Mouse (Mus musculus): ENCODE measurements at regions not wholly inside any gene's neighbourhood (a gene's known extent, or its start where the extent isn't known, plus 50 kb on each side); places are given as distances from the start of the nearest gene placed in this dataset.

DNA sequence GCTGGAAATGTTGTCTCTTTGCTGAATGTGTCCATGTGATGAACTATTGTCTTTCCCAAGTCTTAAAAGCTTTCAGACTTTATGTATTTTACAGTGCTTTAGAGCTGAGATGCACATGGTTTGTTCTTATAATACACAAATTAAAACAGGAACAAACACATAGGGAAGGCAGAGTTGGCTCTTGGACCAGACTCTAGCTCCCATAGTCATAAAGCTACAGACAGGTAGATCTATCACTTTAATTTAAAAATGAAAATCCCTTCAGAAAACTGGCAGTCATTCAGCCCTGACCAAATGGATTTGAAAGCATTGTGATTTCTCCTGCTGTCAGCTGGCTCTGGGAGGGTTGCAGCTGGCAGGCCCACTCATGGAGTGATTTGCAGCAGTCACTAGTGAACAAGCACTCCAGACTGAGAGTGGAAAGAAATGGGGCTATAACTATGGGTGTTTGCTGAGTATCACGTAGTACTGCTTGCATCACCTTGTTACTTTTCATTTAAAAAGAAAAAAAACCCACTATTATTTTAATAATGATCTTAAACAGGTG lies 161.8 kb downstream of the Pik3r1 start:
- WGBS, result 61% methylated on average over 1 of the region's 1 CpGs
- H3K9ac ChIP-seq, result no peak overlapping the region
- no peak for DNase-seq
- no peak overlapping the region for H3K4me3 ChIP-seq (ENCODE audit: low read depth, low read length)
- H3K4me2 ChIP-seq (ENCODE audit: low read depth), result no peak overlapping the region
- H3K36me3 ChIP-seq (ENCODE audit: insufficient read depth), result no peaks in the 10 kb centered on the region
- no peaks in the 10 kb centered on the region for H3K27me3 ChIP-seq (ENCODE audit: insufficient read depth, low read length)
- H3K9me3 ChIP-seq (ENCODE audit: low read length), result no peaks in the 10 kb centered on the region
- ATAC-seq, result no peak
- TF ChIP-seq CTCF (IDR thresholded peaks at IDR 0.05; ENCODE audit: low read depth), result no peak
- H3K27ac ChIP-seq (ENCODE audit: low read depth, low read length), result no peak overlapping the region
- H3K4me1 ChIP-seq (ENCODE audit: insufficient read depth), result no peaks in the 10 kb centered on the region

DNA sequence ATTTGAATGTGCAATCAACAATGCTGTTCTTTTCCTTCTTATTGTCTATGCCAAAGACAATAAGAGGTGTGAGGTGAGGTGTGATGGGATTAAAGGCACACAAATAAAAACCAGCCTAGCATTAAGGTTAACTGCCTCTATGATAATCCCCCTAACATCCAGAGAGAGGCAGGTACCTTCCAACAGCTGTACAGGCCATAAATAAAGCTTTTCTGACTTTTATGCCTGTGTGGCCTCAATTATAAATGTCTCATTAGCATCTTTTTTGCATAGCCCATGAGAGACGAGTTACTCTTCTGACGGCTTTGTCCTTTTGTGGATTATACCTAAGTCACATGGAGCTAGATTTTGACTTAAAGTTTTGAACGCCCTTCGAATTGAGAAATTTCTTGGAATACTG lies 162.3 kb downstream of the Pik3r1 start:
- ATAC-seq (no peak), DNase-seq (no peak)
- TF ChIP-seq CTCF (IDR thresholded peaks at IDR 0.05; ENCODE audit: low read depth), result no peak
- no peak overlapping the region for H3K27ac ChIP-seq (ENCODE audit: low read depth, low read length)
- H3K4me3 ChIP-seq (ENCODE audit: low read depth, low read length), result no peak overlapping the region
- H3K4me1 ChIP-seq (ENCODE audit: insufficient read depth), result no peaks in the 10 kb centered on the region
- WGBS, result 72% methylated on average over 4 of the region's 4 CpGs
- H3K4me2 ChIP-seq (ENCODE audit: low read depth), result no peak overlapping the region
- no peaks in the 10 kb centered on the region for H3K36me3 ChIP-seq (ENCODE audit: insufficient read depth)
- no peaks in the 10 kb centered on the region for H3K27me3 ChIP-seq (ENCODE audit: insufficient read depth, low read length)
- no peak overlapping the region for H3K9ac ChIP-seq
- H3K9me3 ChIP-seq (ENCODE audit: low read length), result no peaks in the 10 kb centered on the region

DNA sequence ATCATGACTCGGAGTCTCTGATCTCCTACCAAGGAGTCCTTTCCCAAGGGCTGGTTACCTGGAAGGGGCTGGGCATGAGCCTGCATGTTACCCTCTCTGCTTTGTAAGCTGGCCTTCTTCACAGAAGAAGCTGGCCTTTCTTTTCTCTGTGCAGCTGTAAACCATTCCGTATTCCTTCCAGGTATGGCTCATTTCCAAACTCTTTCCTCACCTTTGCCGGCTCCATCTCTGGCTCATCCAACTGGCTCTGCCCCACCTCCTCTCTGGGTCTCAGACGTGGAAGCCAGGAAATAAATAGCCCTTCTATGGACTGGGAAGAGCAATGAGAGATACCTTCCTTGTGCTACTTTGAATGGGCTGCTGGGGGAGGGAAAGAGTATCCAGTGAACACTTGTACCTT lies 163.0 kb downstream of the Pik3r1 start:
- Histone ChIP-seq H3K4me3 (ENCODE audit: low read depth, low read length) (no peak overlapping the region), H3K9me3 (ENCODE audit: low read length) (no peaks in the 10 kb centered on the region), H3K27ac (ENCODE audit: low read depth, low read length) (no peak overlapping the region), H3K4me1 (ENCODE audit: insufficient read depth) (no peaks in the 10 kb centered on the region), H3K4me2 (ENCODE audit: low read depth) (no peak overlapping the region), H3K27me3 (ENCODE audit: insufficient read depth, low read length) (no peaks in the 10 kb centered on the region), H3K36me3 (ENCODE audit: insufficient read depth) (no peaks in the 10 kb centered on the region), H3K9ac (no peak overlapping the region)
- WGBS, result 70% methylated on average over 4 of the region's 4 CpGs
- ATAC-seq (no peak), DNase-seq (no peak)
- no peak for TF ChIP-seq CTCF (IDR thresholded peaks at IDR 0.05; ENCODE audit: low read depth)

DNA sequence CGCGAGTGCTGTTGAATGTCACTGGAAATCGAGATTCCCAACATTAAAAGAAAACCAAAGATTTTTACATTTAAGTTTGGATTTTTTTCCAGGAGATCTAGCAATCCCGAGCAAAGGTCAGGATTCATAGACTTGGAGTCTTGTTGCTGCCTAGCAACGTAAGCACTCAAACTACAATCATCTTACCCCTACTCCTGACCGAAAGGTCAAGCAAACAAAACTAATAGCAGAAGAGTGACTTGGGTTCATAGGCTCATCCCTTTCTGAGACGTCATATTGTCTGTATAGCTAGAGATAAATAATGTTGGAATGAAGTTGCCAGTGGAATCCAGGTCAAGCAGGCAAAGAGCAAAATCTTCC lies 169.9 kb downstream of the Pik3r1 start:
- no peak overlapping the region for H3K4me3 ChIP-seq (ENCODE audit: low read depth, low read length)
- no peak overlapping the region for H3K4me2 ChIP-seq (ENCODE audit: low read depth)
- no peak for ATAC-seq
- no peaks in the 10 kb centered on the region for H3K4me1 ChIP-seq (ENCODE audit: insufficient read depth)
- H3K27me3 ChIP-seq (ENCODE audit: insufficient read depth, low read length), result no peaks in the 10 kb centered on the region
- no peak overlapping the region for H3K27ac ChIP-seq (ENCODE audit: low read depth, low read length)
- TF ChIP-seq CTCF (IDR thresholded peaks at IDR 0.05; ENCODE audit: low read depth), result no peak
- H3K36me3 ChIP-seq (ENCODE audit: insufficient read depth), result no peaks in the 10 kb centered on the region
- H3K9ac ChIP-seq, result no peak overlapping the region
- H3K9me3 ChIP-seq (ENCODE audit: low read length), result no peaks in the 10 kb centered on the region
- DNase-seq, result no peak
- 90% methylated on average over 7 of the region's 7 CpGs for WGBS

DNA sequence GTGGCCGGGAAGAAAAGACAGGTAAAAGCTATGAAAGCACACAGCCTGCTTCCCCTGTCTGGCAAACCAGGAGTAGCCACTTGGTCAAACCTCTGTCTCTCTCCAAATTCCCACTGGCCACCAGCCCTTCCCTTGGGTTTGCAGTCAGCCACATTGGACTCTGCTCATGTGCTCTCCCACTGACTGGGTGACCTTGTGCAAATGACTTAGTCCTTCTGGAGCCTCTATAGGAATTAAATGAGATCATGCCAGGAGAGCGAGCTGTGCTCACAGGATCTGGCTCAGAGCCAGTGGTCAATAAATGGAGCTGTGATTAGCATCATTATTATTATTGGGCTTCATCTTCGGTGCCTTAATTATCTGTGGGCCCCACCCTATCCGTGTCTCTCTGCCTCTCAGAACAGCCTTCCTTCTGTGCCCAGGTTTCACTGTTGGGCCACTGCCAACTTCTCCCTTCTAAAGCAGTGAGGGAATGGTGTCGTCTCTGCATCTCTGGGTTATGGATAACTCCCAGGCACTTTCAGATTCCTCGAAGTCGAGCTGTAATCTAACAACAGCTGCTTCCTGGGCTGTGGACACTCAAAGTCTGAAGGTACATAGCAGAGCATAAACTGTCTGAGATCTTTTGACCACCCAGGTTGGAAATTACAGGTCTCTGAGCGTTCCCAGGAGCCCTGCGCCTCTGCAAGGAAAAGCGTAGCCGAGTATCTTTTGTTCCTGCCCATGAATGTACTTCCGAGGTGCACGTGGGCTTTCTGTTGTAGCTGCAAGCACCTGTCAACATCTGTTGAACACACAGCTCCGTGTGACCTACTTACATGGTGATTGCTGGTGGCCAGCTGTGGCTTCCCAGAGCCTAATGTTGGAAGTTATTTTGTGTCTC lies 170.5 kb downstream of the Pik3r1 start:
- H3K9me3 ChIP-seq (ENCODE audit: low read length), result no peaks in the 10 kb centered on the region
- no peaks in the 10 kb centered on the region for H3K36me3 ChIP-seq (ENCODE audit: insufficient read depth)
- no peak overlapping the region for H3K4me3 ChIP-seq (ENCODE audit: low read depth, low read length)
- no peak for TF ChIP-seq CTCF (IDR thresholded peaks at IDR 0.05; ENCODE audit: low read depth)
- no peaks in the 10 kb centered on the region for H3K27me3 ChIP-seq (ENCODE audit: insufficient read depth, low read length)
- DNase-seq (no peak), ATAC-seq (no peak)
- 51% methylated on average over 14 of the region's 14 CpGs for WGBS
- H3K4me1 ChIP-seq (ENCODE audit: insufficient read depth), result no peaks in the 10 kb centered on the region
- no peak overlapping the region for H3K9ac ChIP-seq
- H3K4me2 ChIP-seq (ENCODE audit: low read depth), result no peak overlapping the region
- no peak overlapping the region for H3K27ac ChIP-seq (ENCODE audit: low read depth, low read length)

DNA sequence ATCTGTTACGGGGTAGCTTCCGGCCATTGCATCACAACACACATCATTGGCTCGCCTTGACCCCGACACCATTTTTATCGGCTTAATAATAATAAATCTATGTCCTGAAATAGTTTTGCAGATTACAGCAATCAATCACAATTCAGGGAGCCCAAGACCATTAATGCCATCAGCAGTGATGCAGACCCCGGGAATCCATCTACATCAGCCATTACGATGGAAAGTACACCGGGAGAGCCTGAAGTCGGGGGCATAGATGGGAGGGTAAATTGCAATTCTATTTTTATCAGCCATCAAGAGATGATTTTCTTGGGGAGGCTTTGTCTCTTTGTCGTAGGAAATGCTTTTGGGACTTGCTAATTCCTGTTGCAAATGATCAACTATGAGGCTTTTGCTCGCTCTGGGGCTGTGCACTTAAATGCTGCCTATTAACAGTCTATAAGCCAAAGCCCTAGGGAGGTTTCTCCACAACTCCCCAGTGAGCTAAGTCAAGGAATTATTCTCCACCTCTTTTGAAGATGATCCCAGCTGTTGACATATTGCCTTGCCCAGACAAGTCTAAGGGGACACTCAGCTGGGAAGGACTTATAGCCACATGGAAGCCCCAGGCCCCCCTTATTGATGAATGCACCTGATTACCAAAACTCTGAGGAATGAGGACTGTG lies 173.4 kb downstream of the Pik3r1 start:
- DNase-seq, result no peak
- no peak overlapping the region for H3K27ac ChIP-seq (ENCODE audit: low read depth, low read length)
- H3K4me3 ChIP-seq (ENCODE audit: low read depth, low read length), result no peak overlapping the region
- 86% methylated on average over 11 of the region's 11 CpGs for WGBS
- H3K4me1 ChIP-seq (ENCODE audit: insufficient read depth), result no peaks in the 10 kb centered on the region
- H3K9me3 ChIP-seq (ENCODE audit: low read length), result no peaks in the 10 kb centered on the region
- no peak overlapping the region for H3K9ac ChIP-seq
- no peak for TF ChIP-seq CTCF (IDR thresholded peaks at IDR 0.05; ENCODE audit: low read depth)
- ATAC-seq, result no peak
- no peaks in the 10 kb centered on the region for H3K27me3 ChIP-seq (ENCODE audit: insufficient read depth, low read length)
- no peaks in the 10 kb centered on the region for H3K36me3 ChIP-seq (ENCODE audit: insufficient read depth)
- no peak overlapping the region for H3K4me2 ChIP-seq (ENCODE audit: low read depth)

DNA sequence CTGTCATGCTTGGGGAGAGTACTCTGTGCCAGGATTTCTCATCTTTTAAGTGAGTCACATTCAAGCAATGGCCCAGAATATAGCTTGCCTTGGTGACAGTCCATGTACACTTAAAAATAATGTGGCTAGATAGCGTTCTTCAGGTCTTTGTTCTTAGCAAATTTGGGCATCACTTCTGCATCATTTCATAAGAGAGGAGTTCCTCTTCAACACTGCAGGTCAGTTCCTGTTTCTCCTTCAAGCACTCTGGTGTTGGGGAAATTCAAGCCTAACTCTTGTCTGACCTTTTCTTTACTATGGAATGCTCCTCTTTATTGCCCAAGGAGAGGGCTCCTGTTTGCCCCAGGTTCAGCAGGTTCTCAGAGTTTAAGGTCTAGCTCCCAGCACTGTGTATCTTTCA lies 175.7 kb downstream of the Pik3r1 start:
- H3K4me2 ChIP-seq (ENCODE audit: low read depth), result no peak overlapping the region
- H3K4me1 ChIP-seq (ENCODE audit: insufficient read depth), result no peaks in the 10 kb centered on the region
- no peaks in the 10 kb centered on the region for H3K9me3 ChIP-seq (ENCODE audit: low read length)
- 90% methylated on average over 1 of the region's 1 CpGs for WGBS
- H3K4me3 ChIP-seq (ENCODE audit: low read depth, low read length), result no peak overlapping the region
- ATAC-seq (no peak), DNase-seq (no peak)
- no peak overlapping the region for H3K9ac ChIP-seq
- no peak for TF ChIP-seq CTCF (IDR thresholded peaks at IDR 0.05; ENCODE audit: low read depth)
- no peaks in the 10 kb centered on the region for H3K27me3 ChIP-seq (ENCODE audit: insufficient read depth, low read length)
- H3K27ac ChIP-seq (ENCODE audit: low read depth, low read length), result no peak overlapping the region
- H3K36me3 ChIP-seq (ENCODE audit: insufficient read depth), result no peaks in the 10 kb centered on the region

Data from forebrain, postnatal 0 days (tissue).